Mouse (Mus musculus) lung, postnatal 0 days (tissue): ENCODE measurements at regions not wholly inside any gene's neighbourhood (a gene's known extent, or its start where the extent isn't known, plus 50 kb on each side); places are given as distances from the start of the nearest gene placed in this dataset.

Source experiments
- CTCF ChIP-seq: IDR thresholded peaks from 2 replicates; pipeline ENCODE4 v1.5.1; 2016; ENCODE audit warnings: antibody characterized with exemption, mild to moderate bottlenecking
- EP300 ChIP-seq: IDR thresholded peaks from 2 replicates; pipeline ENCODE4 v1.6.1; 2016; ENCODE audit warnings: antibody characterized with exemption, mild to moderate bottlenecking, control low read depth

DNA sequence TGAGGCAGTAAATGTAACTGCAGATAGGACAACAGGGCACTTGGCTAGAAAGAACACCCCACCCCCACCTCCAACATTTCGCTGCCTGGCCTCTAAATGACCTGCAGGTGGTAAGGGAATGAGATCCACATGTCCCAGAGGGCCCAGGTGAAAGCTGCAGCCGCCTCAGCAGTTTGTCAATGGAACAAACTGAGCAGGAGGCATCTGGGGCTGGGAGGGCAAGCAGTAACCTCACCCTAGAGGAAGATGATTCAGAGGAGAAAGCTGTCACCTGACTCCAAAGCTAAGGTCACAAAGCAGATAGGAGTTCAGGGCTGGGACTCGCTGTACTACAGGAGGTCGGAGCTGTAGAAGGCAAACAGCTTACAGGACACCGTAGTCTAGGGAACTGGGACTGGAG, 955.7 kb downstream of the Synb start:
- no peak for TF ChIP-seq CTCF
- TF ChIP-seq EP300: no peak
